Mouse (Mus musculus) bone marrow macrophage, adult 2 months (primary cell): ENCODE results near the gene Klhl33.

Experiments
- CTCF ChIP-seq: IDR thresholded peaks from 2 replicates; pipeline ENCODE4 v1.5.1; 2012; ENCODE audit warnings: low read depth, mild to moderate bottlenecking, low read length, moderate library complexity
- POLR2A ChIP-seq: IDR thresholded peaks from 2 replicates; pipeline ENCODE4 v1.6.1; 2012; ENCODE audit warnings: mild to moderate bottlenecking, low read depth, low read length, borderline replicate concordance

GRCm38 (mm10) chr14:50895985-50896746 is 1.1 kb downstream of the Klhl33 start:
- TF ChIP-seq CTCF (no peak), POLR2A (no peak)
